In the genomic region with DNA sequence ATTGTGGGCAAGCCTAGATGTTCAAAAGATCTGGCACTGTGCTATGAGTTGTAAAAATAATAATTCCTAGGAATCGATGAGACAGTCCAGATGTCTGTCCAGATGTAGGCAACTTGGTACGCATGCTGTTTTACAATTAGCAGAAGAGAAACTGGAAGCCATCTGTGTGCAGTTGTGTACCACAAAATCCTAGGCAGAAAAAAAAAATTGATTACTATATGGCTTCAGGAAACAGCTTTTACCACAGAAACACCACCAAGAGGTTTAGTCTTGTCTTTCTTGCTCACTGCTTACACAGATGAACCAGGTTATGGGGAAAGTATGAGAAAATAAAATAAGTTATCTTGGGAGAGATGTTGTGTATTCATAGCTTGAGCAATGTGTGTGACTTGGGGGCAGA, we compare ENCODE assay signal across 30 mouse cellular contexts.
DNase-seq lines count a peak whose midpoint lies in the region; ATAC-seq lines count a peak whose summit lies in the region.
"Had no signal": no experiment of that assay in that cellular context is flagged by ENCODE, and none has a peak within 500 bp of the region (broad histone marks: within the 10 kb centered on the region; RNA-seq: fewer than 3 reads in every experiment).

No protein-coding gene starts in this region.

- no peaks in the 10 kb centered on the region for H3K36me3 ChIP-seq in limb, embryonic 11.5 days (ENCODE audit: control insufficient read depth, insufficient read depth, low read length)
- H3K36me3 ChIP-seq in limb, embryonic 10.5 days = no peaks in the 10 kb centered on the region
- H3K36me3 ChIP-seq: embryonic facial prominence, embryonic 10.5 days; embryonic facial prominence, embryonic 13.5 days; forebrain, embryonic 12.5 days; G1E; heart, embryonic 10.5 days; heart, embryonic 13.5 days; hindbrain, embryonic 10.5 days; hindbrain, embryonic 13.5 days; intestine, embryonic 15.5 days had no signal

- no peak overlapping the region for H3K4me2 ChIP-seq in limb, embryonic 11.5 days (ENCODE audit: low read depth, severe bottlenecking)
- H3K4me2 ChIP-seq: embryonic facial prominence, embryonic 13.5 days; forebrain, embryonic 12.5 days; heart, embryonic 13.5 days; hindbrain, embryonic 13.5 days; intestine, embryonic 15.5 days had no signal

- H3K9ac ChIP-seq in limb, embryonic 11.5 days (ENCODE audit: low read length) = no peak overlapping the region
- H3K9ac ChIP-seq: embryonic facial prominence, embryonic 13.5 days; forebrain, embryonic 12.5 days; forebrain, postnatal 0 days; heart, embryonic 13.5 days; hindbrain, embryonic 13.5 days; intestine, embryonic 15.5 days had no signal

- H3K27ac ChIP-seq in limb, embryonic 11.5 days (replicated peaks; ENCODE audit: low read depth, low read length) = no peak overlapping the region
- no peak overlapping the region for H3K27ac ChIP-seq in limb, embryonic 10.5 days
- H3K27ac ChIP-seq: embryonic facial prominence, embryonic 10.5 days; embryonic facial prominence, embryonic 13.5 days; forebrain, embryonic 12.5 days; gastrocnemius, adult 2 months; heart, adult 2 months; heart, embryonic 10.5 days; heart, embryonic 13.5 days; hindbrain, embryonic 10.5 days; hindbrain, embryonic 13.5 days; intestine, embryonic 15.5 days had no signal

- intact Hi-C loops in left cerebral cortex, postnatal 10 days (cut with DNase I) = no loop called here

- 78% methylated on average over 2 of the region's 2 CpGs for WGBS in limb, embryonic 11.5 days
- 85% methylated on average over 2 of the region's 2 CpGs for WGBS in limb, embryonic 10.5 days

- H3K9me3 ChIP-seq in limb, embryonic 11.5 days (ENCODE audit: control insufficient read depth, low read length) = no peaks in the 10 kb centered on the region
- H3K9me3 ChIP-seq in limb, embryonic 10.5 days (replicated peaks) = no peaks in the 10 kb centered on the region
- H3K9me3 ChIP-seq: embryonic facial prominence, embryonic 10.5 days; embryonic facial prominence, embryonic 13.5 days; forebrain, embryonic 12.5 days; G1E; heart, embryonic 10.5 days; heart, embryonic 13.5 days; hindbrain, embryonic 10.5 days; hindbrain, embryonic 13.5 days; intestine, embryonic 15.5 days had no signal

- peak; percentile 4 for DNase-seq in limb, embryonic 11.5 days (ENCODE audit: low spot score)
- no peak for DNase-seq in limb, embryonic 10.5 days (ENCODE audit: low spot score)
- peak; percentile 35 for DNase-seq in A20 (ENCODE audit: low read depth, low spot score)
- DNase-seq in left cerebral cortex, postnatal 10 days (ENCODE audit: extremely low spot score in 1 of 2, low spot score in 2 of 2) = no peak
- no peak for DNase-seq in thymus, postnatal 14 days
- DNase-seq: adrenal gland, adult 2 months; adrenal gland, postnatal 14 days; cerebellum, adult 11 months; cerebellum, adult 2 months; cerebellum, adult 9-11 months; cerebellum, postnatal 25 days; embryo, embryonic 11 days; forebrain, postnatal 0 days; gastrocnemius, adult 2 months; gastrocnemius, postnatal 14 days; heart, adult 2 months had no signal

- no peak for ATAC-seq in limb, embryonic 11.5 days (ENCODE audit: insufficient number of reproducible peaks, low FRiP score, low TSS enrichment, low read depth)
- peak; percentile 77 for ATAC-seq in granulocyte monocyte progenitor cell, adult 5-6 weeks (replicated peaks; ENCODE audit: poor library complexity, severe bottlenecking)
- peak; percentile 75 for ATAC-seq in megakaryocyte progenitor cell, adult 5-6 weeks (replicated peaks; ENCODE audit: poor library complexity)
- ATAC-seq: forebrain, postnatal 0 days; hindbrain, embryonic 16.5 days; intestine, embryonic 15.5 days; Patski had no signal

- H3K4me3 ChIP-seq in limb, embryonic 11.5 days (ENCODE audit: low read depth, low read length) = no peak overlapping the region
- H3K4me3 ChIP-seq in limb, embryonic 10.5 days = no peak overlapping the region
- H3K4me3 ChIP-seq: embryonic facial prominence, embryonic 10.5 days; embryonic facial prominence, embryonic 13.5 days; erythroblast, embryonic 14.5 days; forebrain, embryonic 12.5 days; gastrocnemius, adult 2 months; heart, adult 2 months; heart, embryonic 10.5 days; heart, embryonic 13.5 days; hindbrain, embryonic 10.5 days; hindbrain, embryonic 13.5 days; intestine, embryonic 15.5 days had no signal

- no peaks in the 10 kb centered on the region for H3K27me3 ChIP-seq in limb, embryonic 11.5 days (ENCODE audit: control insufficient read depth, insufficient read depth, low read length)
- no peaks in the 10 kb centered on the region for H3K27me3 ChIP-seq in limb, embryonic 10.5 days (ENCODE audit: low read depth, poor library complexity, severe bottlenecking)
- H3K27me3 ChIP-seq: embryonic facial prominence, embryonic 13.5 days; forebrain, embryonic 12.5 days; heart, embryonic 13.5 days; hindbrain, embryonic 13.5 days; intestine, embryonic 15.5 days; Patski had no signal

- no peaks in the 10 kb centered on the region for H3K4me1 ChIP-seq in limb, embryonic 11.5 days (ENCODE audit: control insufficient read depth, insufficient read depth, low read length)
- H3K4me1 ChIP-seq in limb, embryonic 10.5 days = no peaks in the 10 kb centered on the region
- H3K4me1 ChIP-seq: embryonic facial prominence, embryonic 10.5 days; embryonic facial prominence, embryonic 13.5 days; forebrain, embryonic 12.5 days; hindbrain, embryonic 10.5 days; intestine, embryonic 15.5 days had no signal

Comparison
In these comparisons a context has a peak if more than half of its experiments do, and no peak if none do; other contexts are left out.
1. DNase-seq: peak in limb, embryonic 11.5 days (single experiment) and A20 (single experiment); none in limb, embryonic 10.5 days (single experiment), left cerebral cortex, postnatal 10 days (0 of 2) and thymus, postnatal 14 days (single experiment).